Mouse (Mus musculus): ENCODE data around the gene Lamb2.

DNA sequence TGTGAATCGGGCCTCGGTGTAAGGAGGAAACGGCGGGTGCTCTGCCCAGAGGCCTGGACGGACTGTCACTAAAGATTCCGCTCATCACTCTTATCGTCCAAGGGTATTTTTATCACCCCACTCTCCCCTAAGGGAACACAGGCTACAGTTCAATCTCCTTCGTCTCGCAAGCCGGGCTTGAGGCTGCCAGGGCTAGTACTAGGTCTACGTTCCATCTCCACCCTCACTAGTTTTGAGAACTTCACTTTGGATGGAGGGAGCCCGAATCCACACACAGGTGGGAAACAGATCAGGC lies 11.7 kb downstream of the Lamb2 start:
- TF ChIP-seq CTCF (IDR thresholded peaks at IDR 0.05; ENCODE audit: low read depth) (no peak), EP300 (IDR thresholded peaks at IDR 0.05; ENCODE audit: low read depth) (no peak)
